Mouse (Mus musculus): ENCODE data around the gene Gpatch4.

Gene Gpatch4

GRCm38 (mm10) chr3:88042661-88043421 lies at the start of gene Gpatch4:
Gene Gpatch4 (plus strand): TSS chr3:88043108.
- DNase-seq (ENCODE audit: low read depth, low spot score), result peak; percentile 93

GRCm38 (mm10) chr3:87993436-87993835 lies 49.5 kb upstream of the Gpatch4 start:
- no peak for DNase-seq (ENCODE audit: low read depth, low spot score)

GRCm38 (mm10) chr3:87995331-87995730 lies 47.6 kb upstream of the Gpatch4 start:
- no peak for DNase-seq (ENCODE audit: low read depth, low spot score)

GRCm38 (mm10) chr3:87996401-87996800 lies 46.5 kb upstream of the Gpatch4 start:
- no peak for DNase-seq (ENCODE audit: low read depth, low spot score)

- DNase-seq (ENCODE audit: low read depth, low spot score), result no peak
Measured at GRCm38 (mm10) chr3:87996971-87997614, 45.8 kb upstream of the Gpatch4 start.

GRCm38 (mm10) chr3:87998747-87999146 lies 44.2 kb upstream of the Gpatch4 start:
- no peak for DNase-seq (ENCODE audit: low read depth, low spot score)

GRCm38 (mm10) chr3:87999243-87999895 lies 43.5 kb upstream of the Gpatch4 start:
- no peak for DNase-seq (ENCODE audit: low read depth, low spot score)

- no peak for DNase-seq (ENCODE audit: low read depth, low spot score)
Measured at GRCm38 (mm10) chr3:88000181-88000580, 42.7 kb upstream of the Gpatch4 start, which contains the start of gene Bcan. Gene Bcan (minus strand): TSS chr3:88000230.

- no peak for DNase-seq (ENCODE audit: low read depth, low spot score)
Measured at GRCm38 (mm10) chr3:88000816-88001595, 41.9 kb upstream of the Gpatch4 start.

GRCm38 (mm10) chr3:88002291-88002976 lies 40.5 kb upstream of the Gpatch4 start:
- no peak for DNase-seq (ENCODE audit: low read depth, low spot score)

- DNase-seq (ENCODE audit: low read depth, low spot score), result peak; percentile 17
Measured at GRCm38 (mm10) chr3:88005822-88006786, 36.8 kb upstream of the Gpatch4 start.

- DNase-seq (ENCODE audit: low read depth, low spot score), result no peak
Measured at GRCm38 (mm10) chr3:88010634-88011265, 32.2 kb upstream of the Gpatch4 start.

GRCm38 (mm10) chr3:88022322-88023191 lies 20.4 kb upstream of the Gpatch4 start:
- peak; percentile 53 for DNase-seq (ENCODE audit: low read depth, low spot score)

- no peak for DNase-seq (ENCODE audit: low read depth, low spot score)
Measured at GRCm38 (mm10) chr3:88023192-88024074, 19.5 kb upstream of the Gpatch4 start.

GRCm38 (mm10) chr3:88026823-88027222 lies 16.1 kb upstream of the Gpatch4 start:
- DNase-seq (ENCODE audit: low read depth, low spot score), result no peak

- no peak for DNase-seq (ENCODE audit: low read depth, low spot score)
Measured at GRCm38 (mm10) chr3:88027434-88028186, 15.3 kb upstream of the Gpatch4 start, which contains the start of gene Hapln2. Gene Hapln2 (minus strand): TSS chr3:88027583.
